Mouse (Mus musculus) embryo, embryonic 10.5 days (tissue): ENCODE data around the gene Cacnb2.
"Not testable (repeated sequence)": the region's sequence is repeated elsewhere in the genome, so short reads cannot be mapped to it uniquely, and the experiment has no call there.

ENCODE experiments used
- DNase-seq: peaks from one replicate; pipeline ENCODE4 v3.0.0-alpha.2; 2015; ENCODE audit warnings: low spot score

The Cacnb2 gene

DNA sequence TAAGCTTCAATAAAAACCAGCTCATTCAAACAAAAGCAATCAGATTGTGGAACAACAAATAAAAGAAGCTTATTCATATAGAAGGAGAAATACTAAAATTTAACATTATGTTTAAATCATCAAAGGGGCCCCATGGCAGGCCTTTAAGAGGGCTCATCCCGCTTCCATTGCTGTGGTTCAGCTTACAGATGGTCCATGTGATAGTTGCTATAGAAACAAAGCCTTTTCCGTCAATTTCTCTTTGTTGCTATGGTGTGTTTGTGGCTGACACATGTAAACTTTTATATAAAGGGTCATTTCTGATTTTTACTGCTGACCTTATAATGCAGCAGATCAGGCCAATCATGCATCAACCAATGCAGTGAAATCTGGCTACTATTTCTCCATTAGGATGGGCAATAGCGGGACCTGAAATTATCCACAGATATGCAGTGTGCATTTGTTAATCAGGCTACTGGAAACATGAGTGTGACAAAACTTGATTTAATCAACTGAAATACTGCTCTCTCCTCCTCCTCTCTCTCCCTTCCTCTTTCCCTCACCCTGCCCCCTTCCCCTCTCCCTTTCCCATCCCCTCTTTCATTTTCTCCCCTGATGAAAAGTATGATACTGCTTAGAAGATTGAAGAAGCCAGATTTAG is 54.4 kb downstream of the Cacnb2 start:
- DNase-seq, result no peak

DNA sequence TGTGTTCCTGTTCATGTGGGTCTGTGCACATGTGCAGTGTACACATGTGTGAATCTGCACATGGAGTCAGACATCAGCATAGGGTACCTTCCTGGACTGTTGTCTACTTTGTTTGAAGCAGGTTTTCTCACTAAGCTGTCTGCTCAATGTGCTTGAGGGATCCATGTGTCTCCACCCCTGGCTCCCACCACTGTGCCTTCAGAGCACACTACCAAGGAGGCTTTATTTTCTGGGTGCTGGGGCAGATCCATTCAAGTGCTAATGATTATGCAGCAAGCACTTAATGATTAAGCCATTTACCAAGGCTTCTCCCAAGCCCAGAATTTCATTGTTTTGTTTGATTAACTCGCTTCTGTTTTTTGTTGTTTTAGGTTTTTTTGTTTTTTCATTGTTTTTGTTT is 62.3 kb downstream of the Cacnb2 start:
- DNase-seq, result no peak

DNA sequence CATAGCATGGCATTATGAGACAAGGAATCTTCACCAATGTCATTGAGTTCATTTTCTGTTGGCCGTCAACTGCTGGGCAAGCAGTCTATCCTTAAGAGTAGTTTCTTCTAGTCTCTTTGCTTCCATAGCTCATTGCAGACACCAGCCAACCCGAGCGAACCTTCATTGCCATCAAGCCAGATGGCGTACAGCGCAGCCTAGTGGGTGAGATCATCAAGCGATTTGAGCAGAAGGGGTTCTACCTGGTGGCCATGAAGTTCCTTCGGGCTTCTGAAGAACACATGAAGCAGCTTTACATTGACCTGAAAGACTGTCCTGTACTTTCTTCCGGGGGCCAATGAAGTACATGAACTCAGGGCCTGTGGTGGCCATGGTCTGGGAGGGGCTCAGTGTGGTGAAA is 69.2 kb downstream of the Cacnb2 start:
- no peak for DNase-seq

DNA sequence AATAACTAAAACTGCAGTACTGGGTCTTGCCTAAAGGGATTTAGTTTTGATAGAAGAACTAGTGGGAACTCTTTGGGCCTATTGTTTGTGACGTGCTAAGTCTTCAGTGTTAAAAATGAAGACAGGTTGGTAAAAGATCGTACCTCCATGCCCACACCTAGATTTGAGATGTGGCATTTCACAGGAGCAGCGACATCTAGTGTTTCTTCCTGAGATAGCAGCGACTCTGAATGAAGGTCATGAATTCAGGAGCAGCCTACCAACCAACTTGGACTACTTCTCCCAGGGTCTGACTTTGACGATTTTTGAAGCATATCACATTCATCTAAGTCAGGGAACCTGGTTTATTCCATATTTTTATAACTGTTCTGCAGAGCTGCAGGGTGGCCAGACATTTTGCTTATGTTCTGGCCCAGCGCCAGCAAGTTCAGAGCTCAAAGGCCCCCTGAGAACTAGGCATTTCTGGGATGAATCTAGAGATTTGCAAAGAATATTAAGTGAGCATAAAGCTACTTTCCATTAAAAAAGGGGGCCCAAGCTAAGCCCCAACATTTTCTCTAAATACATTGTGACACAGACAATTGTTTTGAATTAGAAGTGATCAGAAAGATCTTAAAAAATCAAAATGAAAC is 74.1 kb downstream of the Cacnb2 start:
- DNase-seq, result peak; percentile 79

DNA sequence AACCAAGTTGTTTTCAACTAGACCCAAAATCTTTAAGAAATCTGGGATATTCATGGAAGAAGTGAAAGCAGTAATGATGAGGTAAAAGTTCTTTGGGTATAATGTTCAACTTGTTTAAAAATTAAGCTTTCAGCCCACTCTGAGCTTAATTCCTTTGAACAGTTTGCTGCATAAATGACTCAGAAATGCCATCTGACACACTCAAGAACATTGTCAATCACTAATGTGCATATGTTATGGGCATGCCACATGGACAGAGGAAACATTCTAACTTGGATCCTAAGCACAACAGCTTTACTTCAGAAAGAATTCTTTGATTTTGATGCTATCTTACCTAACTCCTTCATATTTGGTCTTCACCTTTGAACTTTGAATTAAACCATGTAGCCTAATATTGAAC is 81.3 kb downstream of the Cacnb2 start:
- no peak for DNase-seq

DNA sequence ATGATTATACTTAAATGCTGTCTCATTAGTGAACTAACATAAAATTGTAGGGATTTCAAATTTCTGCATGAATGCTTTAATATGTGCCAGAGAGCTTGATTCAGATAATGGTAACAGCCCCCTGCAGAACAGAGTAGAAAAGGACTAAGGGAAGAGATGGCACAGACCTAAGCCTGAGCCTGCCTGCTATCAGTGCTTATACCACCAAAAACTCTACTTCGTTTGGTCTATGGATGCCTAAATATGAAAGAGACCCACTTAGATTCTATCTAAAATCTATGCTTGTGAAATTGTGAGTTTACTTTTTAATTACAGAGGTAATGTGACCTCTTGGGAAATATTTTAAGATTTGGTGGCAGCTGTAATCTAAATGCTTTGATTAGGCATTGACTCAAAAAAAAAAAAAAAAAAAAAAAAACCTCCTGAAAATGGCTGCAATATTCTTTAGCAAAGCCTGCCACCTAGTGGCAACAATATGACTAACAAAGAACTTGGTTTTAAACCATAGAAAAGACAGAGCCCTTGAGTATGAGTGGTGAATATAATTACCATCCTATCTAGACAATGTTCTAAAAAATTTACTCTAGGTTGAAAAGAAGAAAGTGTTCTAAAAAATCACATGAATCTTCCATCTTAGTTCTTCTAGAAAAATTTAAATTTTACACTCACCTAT is 100.2 kb downstream of the Cacnb2 start:
- peak; percentile 77 for DNase-seq

DNA sequence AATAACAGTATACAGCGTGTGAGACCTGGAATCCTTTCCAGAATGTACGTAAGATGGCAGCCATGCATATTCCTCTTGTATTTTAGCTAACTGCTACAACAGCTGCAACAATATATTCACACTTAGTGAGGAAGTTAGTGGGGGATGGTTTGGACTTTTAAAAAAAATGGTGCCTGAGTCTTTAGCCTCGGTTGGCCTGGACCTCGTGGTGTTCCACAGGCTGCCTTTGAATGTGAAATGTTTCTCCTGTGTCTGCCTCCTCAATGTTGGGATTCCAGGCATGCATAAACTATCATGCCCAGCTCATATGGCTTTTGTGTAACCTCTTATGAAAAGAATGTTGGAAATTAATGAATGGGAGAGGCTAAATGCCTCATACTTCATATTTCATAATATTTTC is 100.8 kb downstream of the Cacnb2 start:
- no peak for DNase-seq

DNA sequence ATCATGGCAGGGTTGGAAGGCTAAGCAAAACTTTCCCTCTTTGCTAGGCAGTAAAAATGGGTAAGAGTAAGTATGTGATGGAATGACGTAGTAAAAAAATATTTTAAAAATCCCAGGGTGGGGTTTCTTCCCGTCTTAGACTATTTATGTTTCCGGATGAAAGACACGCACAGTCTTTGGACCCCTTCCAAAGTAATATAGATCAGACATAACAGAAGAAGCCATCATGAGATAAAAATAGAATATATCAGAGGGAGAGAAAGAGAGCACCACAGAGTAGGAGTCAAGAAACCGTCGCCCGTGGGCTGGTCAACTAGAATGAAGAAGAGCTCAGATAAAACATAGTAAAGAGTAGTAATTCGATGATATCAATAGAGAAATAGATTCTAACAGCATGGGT is 107.4 kb downstream of the Cacnb2 start:
- DNase-seq, result no peak

DNA sequence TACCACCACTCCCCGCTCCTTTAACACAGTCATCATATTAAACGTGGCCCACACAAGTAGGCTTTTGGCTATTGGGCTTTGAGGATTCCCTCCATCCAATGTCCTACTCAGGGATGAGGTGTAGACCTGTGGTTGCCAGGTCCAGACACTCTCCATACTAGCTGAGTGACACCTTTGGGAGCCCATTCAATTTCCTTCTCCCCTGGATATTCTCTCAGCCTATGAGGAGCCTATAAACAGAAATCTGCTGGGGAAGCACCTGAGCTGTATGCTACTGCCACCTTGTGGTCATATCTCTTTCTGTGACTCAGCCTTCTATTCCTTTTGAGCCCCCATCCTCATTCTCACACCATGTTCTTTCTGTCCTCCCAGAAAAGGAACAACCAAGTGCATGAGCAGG is 108.9 kb downstream of the Cacnb2 start:
- DNase-seq, result peak; percentile 64

DNA sequence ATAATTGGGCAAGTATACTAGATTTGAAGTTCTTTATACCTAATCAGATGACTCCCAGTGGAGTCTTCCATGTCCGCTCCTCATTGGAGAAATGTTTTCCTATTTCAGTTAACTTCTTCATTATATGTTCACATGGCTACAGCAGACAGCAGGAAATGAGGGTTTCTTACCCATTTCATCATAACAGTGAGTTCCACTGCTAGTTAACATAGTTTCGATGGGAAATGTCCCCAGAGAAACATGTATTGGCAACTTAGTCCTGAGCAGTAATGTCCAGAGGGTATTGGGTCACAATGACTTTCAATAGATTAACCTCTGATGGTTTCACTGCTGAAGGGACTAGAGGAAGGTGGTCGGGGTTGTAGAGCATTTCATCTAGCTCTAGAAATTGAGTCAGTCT is 110.2 kb downstream of the Cacnb2 start:
- no peak for DNase-seq

DNA sequence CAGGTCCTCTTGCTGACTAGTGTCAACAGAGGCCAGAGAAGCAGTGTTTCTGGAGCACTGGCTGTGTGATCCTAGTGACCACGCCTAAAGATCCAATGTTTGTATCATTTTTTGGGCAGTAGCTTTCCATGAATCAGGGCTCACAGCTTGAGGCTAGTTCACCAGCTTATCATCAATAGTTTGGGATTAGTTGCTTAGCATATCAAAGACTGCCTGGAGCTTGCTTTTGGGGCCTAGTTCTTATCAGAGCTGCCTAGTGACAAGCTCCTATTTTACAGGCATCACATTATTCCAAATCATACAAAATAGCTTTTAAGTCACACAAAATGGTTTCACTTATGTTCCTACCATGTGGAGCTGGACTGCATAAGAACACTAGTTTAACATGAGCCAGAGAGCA is 113.8 kb downstream of the Cacnb2 start:
- no peak for DNase-seq

DNA sequence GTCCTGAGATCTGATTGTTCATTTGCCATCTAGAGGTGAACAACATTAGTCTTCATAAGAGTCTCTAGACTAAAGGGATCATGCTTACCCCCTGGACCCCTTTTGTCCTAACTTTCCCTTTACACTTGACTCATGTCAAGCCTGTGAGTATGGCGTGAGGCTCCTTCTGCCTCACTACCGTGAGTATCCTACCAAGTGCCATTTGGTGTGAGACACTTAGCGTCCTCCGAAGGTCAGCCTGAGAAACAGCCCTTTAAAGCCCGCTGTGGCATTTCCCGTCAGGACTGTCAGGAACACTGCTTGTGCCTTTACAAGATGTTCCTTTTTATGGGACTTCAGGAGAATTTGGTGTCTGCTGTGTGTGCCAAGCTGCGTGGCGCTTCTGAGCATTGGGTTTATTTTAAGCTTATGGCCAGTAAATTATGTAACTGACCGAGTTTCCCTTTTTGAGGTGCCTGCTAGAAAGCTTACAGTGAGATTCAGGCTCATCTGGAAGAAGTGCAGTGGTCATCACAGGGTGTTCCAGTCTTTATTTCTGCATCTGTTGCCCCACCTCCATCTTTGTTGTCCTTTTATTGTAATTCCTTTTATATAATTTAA is 116.3 kb downstream of the Cacnb2 start:
- DNase-seq, result no peak

DNA sequence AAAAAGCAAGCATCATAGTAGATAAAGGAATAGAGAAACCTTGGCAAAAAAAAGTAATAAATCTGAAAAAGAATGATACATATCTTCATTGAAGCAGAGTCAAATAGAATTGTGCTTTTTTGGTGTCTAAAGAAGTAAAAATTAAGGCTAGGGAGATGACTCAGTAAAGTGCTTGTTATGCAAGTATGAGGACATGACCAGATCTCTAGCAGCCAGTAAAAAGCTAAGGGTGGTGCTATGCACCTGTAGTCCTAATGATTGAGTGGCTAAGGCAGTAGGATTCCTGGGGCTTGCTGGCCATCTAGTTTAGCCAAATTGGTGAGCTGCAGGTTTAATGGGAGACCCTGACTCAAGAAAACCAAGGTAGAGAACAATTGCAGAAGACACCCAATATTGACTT is 122.5 kb downstream of the Cacnb2 start:
- DNase-seq, result no peak

DNA sequence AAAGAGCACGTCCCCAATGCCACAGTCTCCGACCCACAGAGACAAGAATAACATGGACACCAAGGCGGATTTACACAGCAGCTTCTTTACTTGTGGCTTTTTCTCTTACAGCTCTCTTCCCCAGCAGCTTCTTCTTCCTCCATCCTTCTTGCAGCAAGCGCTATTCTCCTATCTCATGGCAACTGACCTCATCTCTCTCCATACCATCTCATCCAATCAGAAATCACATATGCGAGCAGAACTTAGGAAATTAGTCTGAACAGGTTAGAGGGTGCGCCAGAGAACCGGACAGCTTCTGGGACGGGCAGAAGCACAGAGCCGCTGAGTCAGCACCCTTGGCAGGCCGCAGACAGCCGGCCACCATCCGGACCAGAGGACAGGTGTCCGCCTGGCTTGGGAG is 123.7 kb downstream of the Cacnb2 start:
- DNase-seq, result not testable (repeated sequence)

DNA sequence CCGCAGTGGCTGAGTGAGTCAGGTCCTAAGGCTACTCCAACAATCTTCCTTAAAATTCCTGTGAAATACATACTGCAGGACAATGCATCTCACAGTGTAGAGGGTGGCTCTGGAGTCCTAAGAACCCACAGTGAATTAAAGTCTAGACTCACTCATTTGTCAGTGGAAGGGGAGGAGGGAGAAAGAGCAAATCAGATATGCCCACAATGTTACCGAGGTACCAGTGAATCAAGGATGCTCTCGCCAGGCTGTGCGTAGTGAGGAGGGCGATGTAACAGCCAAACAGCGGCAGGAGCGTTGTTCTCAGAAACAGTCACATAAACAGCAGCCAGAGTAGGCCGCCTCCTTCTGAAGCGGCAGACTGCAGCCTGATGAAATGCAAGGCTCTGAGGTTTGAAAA is 136.0 kb downstream of the Cacnb2 start:
- DNase-seq, result peak; percentile 13

DNA sequence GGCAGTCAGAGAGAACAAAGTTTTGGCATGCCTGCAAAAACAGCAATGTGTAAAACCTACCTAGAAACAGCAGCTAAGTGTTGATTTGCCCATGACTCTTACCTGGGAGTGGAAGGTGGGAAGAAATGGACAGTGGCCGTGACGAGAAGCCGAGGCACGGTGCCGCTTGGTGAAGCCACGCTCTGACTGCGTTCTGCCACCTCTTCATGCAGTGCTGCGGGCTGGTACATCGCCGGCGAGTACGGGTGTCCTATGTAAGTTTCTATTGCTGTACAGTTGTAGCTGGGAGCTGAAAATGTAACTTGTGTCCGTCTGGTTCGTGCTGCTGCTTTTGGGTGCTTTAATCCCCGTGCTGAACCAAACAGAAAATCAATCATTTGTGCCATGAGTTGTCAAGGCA is 136.6 kb downstream of the Cacnb2 start:
- no peak for DNase-seq

DNA sequence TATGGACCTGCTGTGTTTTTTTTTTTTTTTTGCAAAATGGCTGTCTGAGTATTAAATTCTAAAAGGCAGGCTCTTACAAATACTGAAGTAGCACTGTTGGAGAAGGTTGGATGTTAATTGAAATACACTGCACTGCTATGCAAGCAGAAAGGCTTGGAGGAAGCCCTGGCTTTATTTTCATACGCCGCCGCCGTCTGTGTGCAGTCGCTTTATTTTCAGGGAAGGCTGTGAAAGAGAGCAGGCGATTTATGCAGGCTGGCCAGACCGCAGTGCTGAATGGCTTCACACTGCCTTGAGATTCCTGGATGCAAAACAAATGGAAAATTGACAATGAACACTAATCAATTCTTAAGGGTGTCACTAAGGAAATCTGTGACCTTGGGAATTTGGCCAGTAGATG is 137.5 kb downstream of the Cacnb2 start:
- DNase-seq, result peak; percentile 39

DNA sequence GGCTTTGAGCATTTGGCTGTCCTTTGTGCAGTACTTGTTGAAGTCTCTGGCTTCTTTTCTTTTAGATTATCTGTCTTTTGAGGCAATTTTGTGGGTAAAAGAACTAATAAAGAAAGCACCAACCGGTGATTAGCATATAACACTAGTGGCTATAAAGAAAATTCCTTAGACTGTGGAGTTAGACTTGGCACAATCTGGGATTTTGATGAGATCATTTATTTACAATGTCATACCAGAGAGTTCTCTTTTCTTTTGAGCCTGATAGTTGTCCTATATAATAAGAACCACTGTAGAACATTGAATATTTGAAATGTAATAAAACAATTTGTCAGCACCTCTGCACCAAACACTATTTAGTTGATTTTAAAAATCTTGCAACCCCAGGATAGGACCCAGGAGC is 141.9 kb downstream of the Cacnb2 start:
- DNase-seq, result no peak

DNA sequence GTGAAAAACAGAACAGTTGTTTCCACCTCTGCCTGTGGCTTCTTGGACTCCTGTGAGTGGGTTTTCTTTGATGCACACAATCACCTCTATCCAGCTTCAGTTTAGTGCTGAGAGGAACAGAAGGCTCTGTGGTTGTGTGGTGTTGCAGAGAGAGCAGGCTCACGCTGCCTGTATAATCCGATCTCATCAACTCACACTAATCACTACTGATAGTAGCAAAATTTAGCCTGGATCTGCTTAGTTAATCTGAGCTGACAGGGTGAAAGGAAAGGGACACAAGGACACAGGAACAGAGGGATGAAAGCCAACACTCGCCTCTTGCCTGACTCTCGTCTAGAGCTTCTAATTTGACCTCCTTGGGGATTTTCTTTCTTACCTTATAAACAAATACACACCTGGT is 160.0 kb downstream of the Cacnb2 start:
- DNase-seq, result no peak

DNA sequence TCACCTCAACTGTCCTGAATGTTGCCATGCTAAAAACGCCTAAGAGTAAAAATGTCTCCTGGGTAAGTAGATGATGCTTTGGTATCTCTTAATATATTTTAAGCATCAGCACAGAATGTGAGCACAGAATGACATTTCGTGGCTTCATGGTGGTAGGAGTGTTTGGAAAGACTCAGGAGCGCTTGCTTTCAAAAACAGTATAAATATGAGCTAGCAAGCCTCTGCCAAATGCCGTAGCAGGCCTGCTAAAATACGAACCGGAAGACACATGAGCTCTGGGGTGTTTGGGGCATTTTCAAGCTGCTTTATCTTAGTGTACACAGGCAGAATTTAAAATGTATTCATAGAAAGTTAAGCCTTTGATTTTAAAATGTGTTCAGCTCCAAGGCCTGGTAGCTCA is 161.0 kb downstream of the Cacnb2 start:
- no peak for DNase-seq

DNA sequence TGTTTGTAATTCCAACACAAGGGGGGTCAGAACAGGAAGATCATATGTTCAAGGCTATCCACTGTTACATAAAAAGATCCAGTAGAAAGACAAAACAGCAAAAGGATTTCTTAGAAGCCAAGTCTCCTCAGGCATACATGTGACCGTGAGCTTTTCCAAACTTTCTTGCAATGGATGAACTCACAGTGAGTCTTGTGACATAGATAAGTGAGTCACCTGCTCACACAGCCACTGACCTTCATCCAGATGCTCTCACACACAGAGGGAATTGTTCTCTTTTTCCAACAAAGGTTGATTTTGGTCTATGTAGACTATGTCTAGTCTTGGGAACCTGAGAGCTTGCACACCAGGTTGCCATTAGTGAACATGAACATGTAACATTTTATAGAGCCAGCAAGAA is 166.6 kb downstream of the Cacnb2 start:
- no peak for DNase-seq

DNA sequence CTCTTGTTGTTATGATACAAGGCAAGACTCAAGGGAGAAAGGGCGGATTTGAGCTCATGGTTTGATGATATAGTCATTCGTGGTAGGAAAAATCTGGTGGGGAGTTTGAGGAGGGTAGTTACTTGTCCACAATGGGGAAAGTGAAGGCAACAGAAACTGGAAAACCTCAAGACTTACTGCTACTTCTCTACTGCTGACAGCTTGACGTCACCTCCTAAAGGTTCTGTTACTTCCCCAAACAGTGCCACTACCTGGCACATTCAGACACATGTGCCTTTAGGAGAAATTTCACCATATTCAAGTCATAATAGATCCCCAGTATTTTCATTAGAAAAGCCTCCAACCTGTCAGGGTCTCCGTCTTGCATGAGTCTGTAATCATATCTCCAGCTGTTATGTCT is 167.7 kb downstream of the Cacnb2 start:
- no peak for DNase-seq

DNA sequence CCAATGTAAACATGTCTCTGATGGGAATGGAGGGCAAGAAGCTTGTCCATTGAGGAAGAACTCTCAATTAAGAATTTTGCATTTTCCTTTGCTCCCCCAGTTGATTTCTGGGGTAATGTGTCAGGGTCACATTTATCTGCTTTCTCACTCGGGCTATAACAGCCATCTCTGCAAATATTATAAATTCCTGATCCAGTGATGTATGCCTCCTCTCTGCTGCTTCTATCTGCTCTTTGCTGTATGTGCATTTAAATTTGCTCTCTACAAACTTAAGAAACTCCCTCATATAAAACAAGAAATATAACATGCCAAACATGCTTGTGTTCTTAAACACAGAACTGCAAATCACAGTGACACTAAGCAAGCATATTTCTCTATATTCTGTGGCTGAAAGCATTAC is 171.5 kb downstream of the Cacnb2 start:
- DNase-seq, result no peak
